Mouse (Mus musculus): ENCODE data around the gene 2310030G06Rik.
A peak's percentile ranks its signal among the peaks of the same experiment; 100 is the strongest.

2310030G06Rik gene

GRCm38 (mm10) chr9:50746214-50746677 lies at the start of gene 2310030G06Rik:
Gene 2310030G06Rik, minus strand, starts transcription at chr9:50746536.
- peak; percentile 16 for DNase-seq (ENCODE audit: low spot score)

GRCm38 (mm10) chr9:50795266-50795665 lies 48.9 kb upstream of the 2310030G06Rik start:
- DNase-seq (ENCODE audit: low spot score): no peak

- no peak for DNase-seq (ENCODE audit: low spot score)
These were observed 35.8 kb upstream of the 2310030G06Rik start for GRCm38 (mm10) chr9:50782155-50782554.

GRCm38 (mm10) chr9:50776162-50776760 lies 29.9 kb upstream of the 2310030G06Rik start:
- DNase-seq (ENCODE audit: low spot score): no peak

- peak; percentile 13 for DNase-seq (ENCODE audit: low spot score)
These were observed 29.4 kb upstream of the 2310030G06Rik start for GRCm38 (mm10) chr9:50775662-50776126.

GRCm38 (mm10) chr9:50774991-50775612 lies 28.8 kb upstream of the 2310030G06Rik start, which contains the start of the genes Alg9 and 1110032A03Rik:
Gene Alg9, plus strand, starts transcription at chr9:50775019.
Gene 1110032A03Rik, minus strand, starts transcription at chr9:50775520.
- peak; percentile 90 for DNase-seq (ENCODE audit: low spot score)

GRCm38 (mm10) chr9:50774026-50774462 lies 27.7 kb upstream of the 2310030G06Rik start:
- no peak for DNase-seq (ENCODE audit: low spot score)

- no peak for DNase-seq (ENCODE audit: low spot score)
These were observed 23.7 kb upstream of the 2310030G06Rik start for GRCm38 (mm10) chr9:50770011-50770410.

- DNase-seq (ENCODE audit: low spot score): peak; percentile 97
These were observed 22.0 kb upstream of the 2310030G06Rik start, which contains the start of gene Fdxacb1 for GRCm38 (mm10) chr9:50768107-50769002. Gene Fdxacb1, plus strand, starts transcription at chr9:50768236.

- no peak for DNase-seq (ENCODE audit: low spot score)
These were observed 21.3 kb upstream of the 2310030G06Rik start for GRCm38 (mm10) chr9:50767531-50768106.

GRCm38 (mm10) chr9:50763331-50763730 lies 17.0 kb upstream of the 2310030G06Rik start:
- DNase-seq (ENCODE audit: low spot score): no peak

GRCm38 (mm10) chr9:50761520-50762243 lies 15.3 kb upstream of the 2310030G06Rik start:
- no peak for DNase-seq (ENCODE audit: low spot score)

- DNase-seq (ENCODE audit: low spot score): no peak
These were observed 10.4 kb upstream of the 2310030G06Rik start for GRCm38 (mm10) chr9:50756711-50757110.

GRCm38 (mm10) chr9:50753947-50754346 lies 7.6 kb upstream of the 2310030G06Rik start:
- DNase-seq (ENCODE audit: low spot score): no peak

GRCm38 (mm10) chr9:50752784-50753615 lies 6.7 kb upstream of the 2310030G06Rik start:
- peak; percentile 62 for DNase-seq (ENCODE audit: low spot score)

- no peak for DNase-seq (ENCODE audit: low spot score)
These were observed 5.8 kb upstream of the 2310030G06Rik start, which contains the start of gene Hspb2 for GRCm38 (mm10) chr9:50752054-50752602. Gene Hspb2, minus strand, starts transcription at chr9:50752354.

- DNase-seq (ENCODE audit: low spot score): no peak
These were observed 5.0 kb upstream of the 2310030G06Rik start, which contains the start of gene Cryab for GRCm38 (mm10) chr9:50751323-50751722. Gene Cryab, plus strand, starts transcription at chr9:50751325.

- no peak for DNase-seq (ENCODE audit: low spot score)
These were observed 4.4 kb upstream of the 2310030G06Rik start for GRCm38 (mm10) chr9:50750706-50751105.

- peak; percentile 30 for DNase-seq (ENCODE audit: low spot score)
These were observed 530 bp downstream of the 2310030G06Rik start for GRCm38 (mm10) chr9:50745806-50746205.

GRCm38 (mm10) chr9:50742744-50743143 lies 3.6 kb downstream of the 2310030G06Rik start:
- no peak for DNase-seq (ENCODE audit: low spot score)
